Mouse (Mus musculus) forebrain, embryonic 16.5 days (tissue): ENCODE results near the gene Tmem95. TPM values are rescaled to one million over a fixed set of nuclear protein-coding genes. Genes with fewer than 3 reads are reported as not detected.
A peak's percentile ranks its signal among the peaks of the same experiment; 100 is the strongest.

ENCODE experiments used
- ATAC-seq: fragments of 200-750 bp; cut with Nextera tagmentation; 2 replicates; pipeline ENCODE4 v1.8.0; 2017; ENCODE audit warnings: mild to moderate bottlenecking, moderate library complexity
- H3K27ac ChIP-seq: fragments of 300-500 bp; sonication (generic); 2 replicates; pipeline ENCODE4 v1.5.1; 2014; ENCODE audit warnings: low read length, control low read depth
- H3K27me3 ChIP-seq: fragments of 300-500 bp; sonication (generic); replicated peaks from 2 replicates; pipeline ENCODE4 v1.6.1; 2014; ENCODE audit warnings: low read length; ENCODE audit not compliant: control insufficient read depth, insufficient read depth
- H3K36me3 ChIP-seq: fragments of 300-500 bp; sonication (generic); 2 replicates; pipeline ENCODE4 v1.6.1; 2014; ENCODE audit not compliant: control insufficient read depth, insufficient read depth
- H3K4me1 ChIP-seq: fragments of 300-500 bp; sonication (generic); replicated peaks from 2 replicates; pipeline ENCODE4 v1.6.1; 2014; ENCODE audit warnings: low read length; ENCODE audit not compliant: control insufficient read depth, insufficient read depth
- H3K4me2 ChIP-seq: fragments of 300-500 bp; sonication (generic); 2 replicates; pipeline ENCODE4 v1.6.1; 2014; ENCODE audit warnings: mild to moderate bottlenecking, low read length, control low read depth
- H3K4me3 ChIP-seq: fragments of 300-500 bp; sonication (generic); replicated peaks from 2 replicates; pipeline ENCODE4 v1.5.1; 2014; ENCODE audit warnings: mild to moderate bottlenecking, low read length, control low read depth
- H3K9ac ChIP-seq: fragments of 300-500 bp; sonication (generic); replicated peaks from 2 replicates; pipeline ENCODE4 v1.6.1; 2014; ENCODE audit warnings: low read depth, low read length, control low read depth
- H3K9me3 ChIP-seq: fragments of 300-500 bp; sonication (generic); 2 replicates; pipeline ENCODE4 v1.6.1; 2016; ENCODE audit warnings: low read length; ENCODE audit not compliant: control insufficient read depth
- WGBS: fragments of 180-500 bp; shearing (Covaris S2); extraction: QIAGEN DNeasy Blood & Tissue Kit; methylation state at CpG from one replicate; pipeline ENCODE4 v1.1.7; 2014; 5-methylcytosine and 5-hydroxymethylcytosine counted together
- polyA plus RNA-seq: library from polyadenylated mRNA; unstranded; fragments of >200 nt; fragmentation: Nextera tagmentation; extraction: Ambion mirVana; gene quantifications from 2 replicates; pipeline ENCODE4 v1.2.1, GENCODE M21; 2015

The Tmem95 gene
- polyA plus RNA-seq, 1 experiment from 2014 or later: not detected

GRCm38 (mm10) chr11:69854680-69855079, 23.1 kb downstream of the Tmem95 start:
- H3K27me3 ChIP-seq: peaks cover 17% of the 10 kb centered on the region
- no peak overlapping the region for H3K4me2 ChIP-seq
- ATAC-seq: no peak
- H3K36me3 ChIP-seq: peaks cover 9% of the 10 kb centered on the region; the same call in 1 of the 2 replicates
- no peaks in the 10 kb centered on the region for H3K9me3 ChIP-seq
- H3K27ac ChIP-seq: no peak overlapping the region
- H3K4me1 ChIP-seq: no peaks in the 10 kb centered on the region
- H3K9ac ChIP-seq: no peak overlapping the region
- H3K4me3 ChIP-seq: no peak overlapping the region
- 89% methylated on average over 10 of the region's 10 CpGs for WGBS

GRCm38 (mm10) chr11:69853994-69854393, 23.8 kb downstream of the Tmem95 start:
- Histone ChIP-seq H3K4me2 (no peak overlapping the region), H3K4me1 (no peaks in the 10 kb centered on the region), H3K36me3 (peaks cover 10% of the 10 kb centered on the region; the same call in 1 of the 2 replicates), H3K27ac (no peak overlapping the region), H3K27me3 (peaks cover 16% of the 10 kb centered on the region), H3K4me3 (no peak overlapping the region), H3K9ac (no peak overlapping the region), H3K9me3 (no peaks in the 10 kb centered on the region)
- WGBS: 80% methylated on average over 7 of the region's 7 CpGs
- ATAC-seq: no peak

GRCm38 (mm10) chr11:69850754-69851153, 27.1 kb downstream of the Tmem95 start:
- H3K4me2 ChIP-seq: no peak overlapping the region
- ATAC-seq: no peak
- no peak overlapping the region for H3K27ac ChIP-seq
- WGBS: 65% methylated on average over 8 of the region's 8 CpGs
- H3K9ac ChIP-seq: no peak overlapping the region
- no peaks in the 10 kb centered on the region for H3K9me3 ChIP-seq
- no peak overlapping the region for H3K4me3 ChIP-seq
- peaks cover 20% of the 10 kb centered on the region for H3K4me1 ChIP-seq
- H3K27me3 ChIP-seq: no peaks in the 10 kb centered on the region
- peaks cover 18% of the 10 kb centered on the region; the same call in 1 of the 2 replicates for H3K36me3 ChIP-seq

GRCm38 (mm10) chr11:69849884-69850283, 27.9 kb downstream of the Tmem95 start:
- no peak for ATAC-seq
- no peak overlapping the region for H3K4me2 ChIP-seq
- WGBS: 95% methylated on average over 15 of the region's 15 CpGs
- H3K4me3 ChIP-seq: no peak overlapping the region
- peaks cover 24% of the 10 kb centered on the region for H3K4me1 ChIP-seq
- H3K27me3 ChIP-seq: no peaks in the 10 kb centered on the region
- H3K9me3 ChIP-seq: no peaks in the 10 kb centered on the region
- no peak overlapping the region for H3K9ac ChIP-seq
- peaks cover 18% of the 10 kb centered on the region; the same call in 1 of the 2 replicates for H3K36me3 ChIP-seq
- H3K27ac ChIP-seq: no peak overlapping the region

GRCm38 (mm10) chr11:69849128-69849527, 28.7 kb downstream of the Tmem95 start:
- no peaks in the 10 kb centered on the region for H3K27me3 ChIP-seq
- peaks cover 18% of the 10 kb centered on the region; the same call in 1 of the 2 replicates for H3K36me3 ChIP-seq
- no peak overlapping the region for H3K4me2 ChIP-seq
- H3K4me3 ChIP-seq: no peak overlapping the region
- 91% methylated on average over 9 of the region's 9 CpGs for WGBS
- no peaks in the 10 kb centered on the region for H3K9me3 ChIP-seq
- no peak for ATAC-seq
- H3K4me1 ChIP-seq: peaks cover 24% of the 10 kb centered on the region
- H3K9ac ChIP-seq: no peak overlapping the region
- no peak overlapping the region for H3K27ac ChIP-seq

GRCm38 (mm10) chr11:69848021-69848420, 29.8 kb downstream of the Tmem95 start:
- H3K36me3 ChIP-seq: peaks cover 18% of the 10 kb centered on the region; the same call in 1 of the 2 replicates
- H3K4me2 ChIP-seq: peak overlapping the region; percentile 53
- no peaks in the 10 kb centered on the region for H3K27me3 ChIP-seq
- H3K27ac ChIP-seq: no peak overlapping the region
- H3K4me3 ChIP-seq: no peak overlapping the region
- no peak for ATAC-seq
- no peak overlapping the region; the same call in 1 of the 2 replicates for H3K9ac ChIP-seq
- WGBS: 97% methylated on average over 6 of the region's 6 CpGs
- no peaks in the 10 kb centered on the region for H3K9me3 ChIP-seq
- peaks cover 24% of the 10 kb centered on the region for H3K4me1 ChIP-seq

- Histone ChIP-seq H3K27ac (peak overlapping the region; percentile 95), H3K9ac (peak overlapping the region; percentile 89), H3K4me3 (peak overlapping the region; percentile 76), H3K36me3 (peaks cover 18% of the 10 kb centered on the region; the same call in 1 of the 2 replicates), H3K27me3 (no peaks in the 10 kb centered on the region), H3K4me1 (peaks cover 24% of the 10 kb centered on the region), H3K9me3 (no peaks in the 10 kb centered on the region), H3K4me2 (peak overlapping the region; percentile 53)
- WGBS: 11% methylated on average over 37 of the region's 37 CpGs
- peak; percentile 41 for ATAC-seq
Measured at GRCm38 (mm10) chr11:69846738-69847688, 30.8 kb downstream of the Tmem95 start.

GRCm38 (mm10) chr11:69846198-69846680, 31.6 kb downstream of the Tmem95 start, which contains the start of gene Plscr3:
Gene Plscr3 (plus strand): TSS chr11:69846376.
- peak within 1 kb of the TSS; percentile 53 for H3K4me2 ChIP-seq
- H3K36me3 ChIP-seq: peaks cover 18% of the 10 kb centered on the region; the same call in 1 of the 2 replicates
- no peaks in the 10 kb centered on the region for H3K9me3 ChIP-seq
- peak within 1 kb of the TSS; percentile 89 for H3K9ac ChIP-seq
- peak; percentile 95 for ATAC-seq
- peak within 1 kb of the TSS; percentile 95 for H3K27ac ChIP-seq
- no peaks in the 10 kb centered on the region for H3K27me3 ChIP-seq
- peaks cover 24% of the 10 kb centered on the region for H3K4me1 ChIP-seq
- WGBS: under 1% methylated on average over 38 of the region's 38 CpGs
- H3K4me3 ChIP-seq: peak within 1 kb of the TSS; percentile 76

GRCm38 (mm10) chr11:69838714-69839104, 39.1 kb downstream of the Tmem95 start:
- Histone ChIP-seq H3K4me1 (peaks cover 35% of the 10 kb centered on the region), H3K4me2 (peak overlapping the region; percentile 76), H3K9me3 (no peaks in the 10 kb centered on the region), H3K4me3 (peak overlapping the region; percentile 79), H3K36me3 (no peaks in the 10 kb centered on the region), H3K9ac (peak overlapping the region; percentile 69), H3K27me3 (no peaks in the 10 kb centered on the region), H3K27ac (peak overlapping the region; percentile 86)
- 1% methylated on average over 7 of the region's 7 CpGs for whole genome bisulfite sequencing
- no peak for ATAC-seq
